Mouse (Mus musculus) fat pad, adult 2 months (tissue): ENCODE data around the gene Thbs3.
A peak's percentile ranks its signal among the peaks of the same experiment; 100 is the strongest.
"Not testable (repeated sequence)": the region's sequence is repeated elsewhere in the genome, so short reads cannot be mapped to it uniquely, and the experiment has no call there.

Experiments used
- DNase-seq: peaks from one replicate; pipeline ENCODE4 v3.0.0-alpha.2; 2011; ENCODE audit warnings: low read depth, low spot score; ENCODE audit errors: extremely low read depth

Thbs3 gene

DNA sequence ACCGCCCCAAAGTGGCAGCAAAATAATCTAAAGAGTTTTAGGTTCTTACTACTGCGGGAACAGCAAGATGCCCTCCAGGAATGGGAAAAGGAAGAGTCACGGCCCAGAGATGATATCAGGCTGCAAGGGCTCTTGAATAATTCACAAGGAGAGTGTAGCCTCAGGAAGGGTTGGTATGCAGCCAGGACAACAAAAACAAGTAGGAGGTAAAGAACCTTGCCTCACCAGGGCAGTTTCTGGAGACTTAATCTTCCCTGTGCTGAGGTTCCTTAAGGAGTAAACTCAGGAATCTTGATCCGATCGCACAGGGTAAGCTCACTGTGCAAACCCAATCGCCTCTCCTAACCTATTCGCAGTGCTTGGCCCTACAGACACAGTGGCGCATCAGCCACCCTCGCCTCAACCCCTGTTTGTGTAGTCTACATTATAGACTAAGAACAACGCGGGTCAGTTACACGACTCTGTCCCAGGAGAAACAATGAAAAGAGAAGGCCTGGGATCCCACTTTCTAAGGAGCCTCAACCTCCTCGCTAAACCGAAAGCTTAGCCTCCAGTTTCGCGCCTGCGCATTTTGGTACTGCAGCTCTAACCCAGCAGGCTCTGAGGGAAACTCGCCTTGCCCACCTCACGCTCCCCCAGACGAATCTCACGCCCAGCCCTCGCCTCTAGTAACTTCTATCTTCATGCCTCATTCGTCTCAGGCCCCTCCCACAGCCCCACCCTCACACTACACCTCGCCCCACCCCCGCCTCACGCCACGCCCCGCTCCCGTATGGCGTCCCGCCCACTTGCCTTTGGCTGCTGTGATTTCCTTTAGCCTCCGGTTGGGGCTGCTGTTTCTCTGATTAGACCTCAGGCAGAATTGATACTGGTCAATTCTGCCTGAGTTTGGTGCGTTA is 18.8 kb upstream of the Thbs3 start:
- DNase-seq, result peak; percentile 77

DNA sequence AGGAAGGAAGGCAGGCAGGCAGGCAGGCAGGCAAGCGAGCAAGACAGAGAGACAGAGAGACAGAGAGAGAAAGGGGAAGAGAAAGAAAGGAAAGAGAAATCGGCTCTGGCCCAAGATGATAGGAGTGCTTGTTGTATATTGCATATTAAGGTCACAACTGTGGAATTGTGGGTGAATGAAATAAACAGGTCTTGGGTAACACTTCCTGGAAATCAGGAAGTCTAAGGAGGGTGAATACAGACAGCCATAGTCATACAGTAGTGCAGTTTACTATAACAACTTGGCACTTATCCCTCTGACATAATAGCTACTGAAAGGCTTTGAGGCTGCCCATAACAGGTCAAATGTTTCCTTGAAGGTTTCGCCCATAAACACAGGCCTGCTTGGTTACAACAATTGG is 15.1 kb upstream of the Thbs3 start:
- DNase-seq, result no peak

DNA sequence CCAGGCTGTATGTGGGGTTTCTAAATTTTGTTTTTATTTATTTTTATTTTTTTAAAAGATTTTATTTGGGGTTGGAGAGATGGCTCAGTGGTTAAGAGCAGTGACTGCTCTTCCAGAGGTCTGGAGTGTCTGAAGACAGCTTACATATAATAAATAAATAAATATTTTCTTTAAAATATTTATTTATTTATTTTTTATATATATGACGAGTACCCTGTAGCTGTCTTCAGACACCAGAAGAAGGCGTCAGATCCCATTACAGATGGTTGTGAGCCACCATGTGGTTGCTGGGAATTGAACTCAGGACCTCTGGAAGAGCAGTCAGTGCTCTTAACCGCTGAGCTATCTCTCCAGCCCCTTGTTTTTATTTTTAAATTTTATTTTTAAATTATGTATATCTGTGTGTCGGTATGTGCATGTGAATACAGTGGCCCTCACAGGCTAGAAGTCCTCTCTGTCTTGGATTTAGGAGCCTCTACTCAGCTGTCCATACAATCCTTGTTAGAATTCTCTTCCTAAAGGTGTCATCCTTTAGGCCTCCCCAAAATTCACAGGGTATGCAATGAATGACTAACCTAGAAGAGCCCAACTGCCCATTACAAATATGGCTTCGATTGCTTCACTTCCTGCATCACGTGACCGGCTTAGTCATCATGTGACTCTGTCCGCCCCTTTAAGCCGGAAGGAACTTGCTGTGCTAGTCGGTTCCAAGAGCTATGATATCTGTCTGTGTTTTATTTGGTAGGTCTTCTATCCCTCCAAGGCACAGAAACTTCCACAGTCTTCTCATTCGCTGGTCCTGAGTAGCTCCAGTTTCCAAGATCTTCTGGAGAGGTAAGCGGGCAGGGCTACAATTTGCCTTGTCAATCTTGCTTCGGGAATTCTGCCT is 12.5 kb upstream of the Thbs3 start, which contains the start of gene Gba:
TSS of gene Gba (plus strand) at position 676 of the 889 bp plus-strand sequence.
- DNase-seq, result peak; percentile 88

DNA sequence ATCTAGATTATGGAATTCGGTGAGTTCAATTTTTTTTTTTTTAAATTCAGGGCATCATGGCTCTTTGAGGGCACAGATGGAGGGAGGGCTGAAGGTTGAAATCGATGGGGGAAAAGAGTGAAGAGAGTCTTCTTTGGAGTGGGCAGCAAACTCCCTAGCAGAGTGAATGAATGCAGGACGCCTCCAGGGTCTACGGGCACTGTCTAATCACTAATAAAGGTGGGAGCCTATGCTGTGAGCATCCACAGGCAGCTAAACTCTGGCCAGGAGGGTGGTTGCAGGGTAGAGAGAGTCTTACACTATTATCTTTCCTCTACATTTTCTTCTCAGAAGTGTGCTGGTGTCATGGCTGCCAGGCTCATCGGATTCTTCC is 11.9 kb upstream of the Thbs3 start:
- DNase-seq, result no peak

DNA sequence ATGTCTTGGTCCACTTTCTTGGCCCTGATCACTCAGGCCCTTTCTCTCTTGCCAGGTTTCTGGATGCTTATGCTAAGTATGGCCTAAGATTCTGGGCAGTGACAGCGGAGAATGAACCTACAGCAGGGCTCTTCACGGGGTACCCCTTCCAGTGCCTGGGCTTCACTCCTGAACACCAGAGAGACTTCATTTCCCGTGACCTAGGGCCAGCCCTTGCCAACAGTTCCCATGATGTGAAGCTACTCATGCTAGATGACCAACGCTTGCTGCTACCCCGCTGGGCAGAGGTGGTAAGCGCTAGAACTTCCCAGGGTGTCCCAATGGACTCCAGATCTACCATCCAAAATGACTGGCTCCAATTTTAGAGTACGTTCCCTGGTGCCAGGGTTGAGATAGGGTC is 8.9 kb upstream of the Thbs3 start:
- no peak for DNase-seq

DNA sequence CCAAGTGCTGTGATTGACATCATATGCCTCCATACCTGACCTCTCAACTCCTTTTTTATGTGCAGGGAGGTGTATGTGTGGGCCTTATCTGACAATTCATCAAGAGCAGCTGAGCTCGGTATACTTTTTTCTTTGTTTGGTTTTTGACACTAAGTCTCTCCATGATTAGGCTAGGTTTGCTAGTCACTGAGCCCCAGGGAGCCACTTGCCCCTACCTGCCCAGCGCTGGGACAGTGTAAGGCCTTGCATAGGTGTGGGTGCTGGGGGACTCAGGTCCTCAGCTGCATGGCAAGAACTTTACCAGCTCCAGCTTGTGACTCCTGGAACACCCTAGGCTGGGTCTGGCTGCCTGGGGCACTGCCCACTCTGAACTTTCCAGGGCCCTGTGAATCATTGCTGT is 8.3 kb upstream of the Thbs3 start:
- DNase-seq, result peak; percentile 88

- DNase-seq, result peak; percentile 84
Measured at GRCm38 (mm10) chr3:89208075-89208657, 6.8 kb upstream of the Thbs3 start.

- DNase-seq, result no peak
Measured at GRCm38 (mm10) chr3:89208736-89209135, 6.2 kb upstream of the Thbs3 start.

GRCm38 (mm10) chr3:89209731-89210130 is 5.2 kb upstream of the Thbs3 start:
- no peak for DNase-seq

DNA sequence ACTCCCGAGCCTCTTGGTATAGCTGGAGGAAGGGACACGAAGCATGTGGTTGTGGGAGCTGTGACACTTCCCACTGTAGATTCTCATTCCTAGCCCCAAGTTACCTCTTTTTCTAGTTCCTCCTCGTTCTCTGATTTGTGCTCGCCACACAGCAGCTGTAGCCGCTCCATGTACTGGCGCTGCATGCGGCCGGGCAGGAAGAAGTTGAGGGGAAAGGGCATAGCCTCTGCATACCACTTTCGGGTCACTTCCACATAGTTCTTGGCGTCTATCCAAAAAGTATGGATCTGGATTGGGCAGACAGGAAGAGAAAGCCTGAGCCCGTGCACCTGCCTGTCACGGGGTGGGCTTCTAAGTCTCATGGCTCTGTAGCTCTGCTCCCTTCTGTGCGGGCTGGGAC is 4.8 kb upstream of the Thbs3 start:
- no peak for DNase-seq

- no peak for DNase-seq
Measured at GRCm38 (mm10) chr3:89210731-89211130, 4.2 kb upstream of the Thbs3 start.

GRCm38 (mm10) chr3:89213803-89214530 is 1.0 kb upstream of the Thbs3 start:
- DNase-seq, result no peak

DNA sequence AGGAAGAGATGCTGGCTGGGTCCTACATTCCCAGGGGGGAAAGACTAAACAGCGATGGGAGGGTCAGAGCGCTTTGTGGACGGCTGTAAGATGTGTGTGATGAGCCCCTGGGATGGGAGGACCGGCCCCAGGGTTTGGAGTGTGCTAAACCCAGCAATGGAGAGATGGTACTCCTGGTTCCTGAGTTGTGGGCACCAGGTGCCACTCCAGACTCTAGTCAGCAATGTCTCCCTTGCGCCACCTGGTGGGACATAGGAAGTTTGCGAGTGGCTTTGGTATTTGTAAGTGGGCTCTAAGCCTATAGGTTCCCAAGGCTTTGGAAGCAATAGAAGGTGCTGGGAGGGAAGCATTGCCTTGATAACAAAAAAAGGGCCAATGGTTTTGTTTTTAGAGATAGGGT is 873 bp downstream of the Thbs3 start:
- DNase-seq, result no peak

DNA sequence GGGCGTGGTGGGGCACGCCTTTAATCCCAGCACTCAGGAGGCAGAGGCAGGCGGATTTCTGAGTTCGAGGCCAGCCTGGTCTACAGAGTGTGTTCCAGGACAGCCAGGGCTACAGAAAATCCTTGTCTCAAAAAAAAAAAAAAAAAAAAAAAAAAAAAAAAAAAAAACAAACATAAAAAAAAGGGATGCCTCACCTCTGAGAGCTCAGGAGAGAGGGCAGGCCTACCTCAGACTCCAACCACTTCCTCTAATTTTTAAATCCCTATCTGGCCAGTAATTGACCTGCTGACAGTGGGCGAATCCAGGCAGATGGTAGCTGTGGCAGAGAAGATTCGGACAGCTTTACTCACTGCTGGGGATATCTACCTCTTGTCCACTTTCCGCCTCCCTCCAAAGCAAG is 1.4 kb downstream of the Thbs3 start:
- DNase-seq, result not testable (repeated sequence)

DNA sequence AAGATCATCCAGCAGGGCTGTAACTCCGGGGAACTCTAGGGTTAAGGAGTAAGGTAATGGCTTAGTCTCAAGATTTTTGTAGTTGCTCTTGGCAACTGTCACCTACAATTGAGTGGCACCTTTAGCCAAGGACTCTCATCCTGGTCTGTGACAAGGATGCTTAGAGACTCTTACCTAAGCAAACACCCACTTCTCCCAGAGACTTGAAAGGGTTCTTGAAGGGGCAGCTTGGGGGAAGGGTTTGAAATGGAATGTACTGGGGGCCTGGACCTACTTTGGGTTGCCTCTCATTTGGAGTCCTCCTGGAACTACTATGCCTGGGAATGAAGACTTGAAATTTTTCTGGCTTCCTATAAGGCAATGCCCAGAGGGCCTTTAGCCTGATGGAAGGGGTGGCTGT is 3.3 kb downstream of the Thbs3 start:
- DNase-seq, result no peak

DNA sequence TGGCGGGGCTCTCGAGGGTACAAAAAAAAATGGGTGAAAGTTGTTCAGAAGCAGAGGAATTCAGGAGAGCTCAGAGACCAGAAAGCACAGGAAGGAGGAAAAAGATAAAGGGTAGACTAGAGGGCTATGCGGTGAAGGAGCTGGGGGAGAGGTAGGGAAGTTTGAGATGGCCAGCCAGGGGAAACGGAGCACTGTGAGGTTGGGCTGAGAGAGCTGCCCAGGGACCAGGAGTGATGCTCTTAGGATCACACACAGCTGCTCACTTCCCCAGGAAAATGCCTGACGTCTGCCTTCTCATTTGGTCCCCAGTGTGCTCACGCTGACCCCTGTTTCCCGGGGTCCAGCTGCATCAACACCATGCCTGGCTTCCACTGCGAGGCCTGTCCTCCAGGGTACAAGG is 4.6 kb downstream of the Thbs3 start:
- DNase-seq, result no peak

GRCm38 (mm10) chr3:89221167-89221566 is 6.2 kb downstream of the Thbs3 start:
- no peak for DNase-seq

- no peak for DNase-seq
Measured at GRCm38 (mm10) chr3:89224796-89225195, 9.8 kb downstream of the Thbs3 start.

- DNase-seq, result no peak
Measured at GRCm38 (mm10) chr3:89225321-89225815, 10.4 kb downstream of the Thbs3 start.

DNA sequence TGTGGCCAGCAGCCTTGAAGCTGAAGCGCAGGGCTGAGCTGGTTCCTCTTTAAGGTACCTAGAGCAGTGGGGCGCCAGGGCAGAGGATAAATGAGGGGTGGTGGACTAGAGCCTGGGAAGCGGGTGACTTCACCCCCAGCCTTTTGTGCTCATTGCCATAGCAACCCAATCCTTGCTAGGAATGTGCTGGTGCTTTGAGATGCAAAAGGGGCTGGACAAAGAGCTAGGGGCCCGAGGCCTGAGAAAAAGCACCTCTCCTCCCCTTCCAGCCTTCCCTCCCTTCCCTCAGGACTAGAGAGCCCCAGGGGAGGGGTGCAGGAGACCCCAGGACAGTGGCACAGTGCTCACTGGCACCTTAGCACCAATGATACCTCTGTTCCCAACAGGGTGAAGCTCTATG is 10.9 kb downstream of the Thbs3 start:
- DNase-seq, result no peak

DNA sequence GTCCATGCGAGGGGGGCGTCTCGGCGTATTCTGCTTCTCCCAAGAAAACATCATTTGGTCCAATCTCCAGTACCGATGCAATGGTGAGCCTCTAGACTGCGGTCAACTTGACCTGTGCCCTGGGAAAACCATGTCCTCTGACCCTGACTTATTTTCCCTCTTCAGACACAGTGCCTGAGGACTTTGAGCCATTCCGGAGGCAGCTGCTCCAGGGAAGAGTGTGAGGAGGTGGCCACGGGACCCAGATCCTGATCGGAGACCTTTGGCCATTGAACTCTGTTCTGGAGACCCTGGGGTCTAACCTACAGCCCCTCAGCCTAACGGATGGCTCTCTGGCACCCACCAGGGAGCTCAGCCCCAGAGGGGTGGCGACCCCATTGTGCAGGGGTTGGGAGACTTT is 11.4 kb downstream of the Thbs3 start:
- DNase-seq, result no peak
